ENCODE assay signal across 9 mouse cellular contexts in genomic region chr8:125898899-125899298, GRCm38 (mm10). TPM values are rescaled to one million over a fixed set of nuclear protein-coding genes. Genes with fewer than 3 reads are reported as not detected.
DNase-seq lines count a peak whose midpoint lies in the region; ATAC-seq lines count a peak whose summit lies in the region.
"Had no signal": no experiment of that assay in that cellular context is flagged by ENCODE, and none has a peak within 500 bp of the region (broad histone marks: within the 10 kb centered on the region; RNA-seq: fewer than 3 reads in every experiment).

No protein-coding gene starts in this region.

- no peaks in the 10 kb centered on the region for H3K36me3 ChIP-seq in liver, embryonic 12.5 days
- H3K36me3 ChIP-seq in hindbrain, embryonic 15.5 days, result no peaks in the 10 kb centered on the region
- H3K36me3 ChIP-seq: liver, embryonic 13.5 days had no signal

- H3K9me3 ChIP-seq in liver, embryonic 12.5 days (replicated peaks), result no peaks in the 10 kb centered on the region
- H3K9me3 ChIP-seq in hindbrain, embryonic 15.5 days, result no peaks in the 10 kb centered on the region
- H3K9me3 ChIP-seq: liver, embryonic 13.5 days had no signal

- H3K9ac ChIP-seq in liver, embryonic 12.5 days, result no peak overlapping the region
- H3K9ac ChIP-seq in hindbrain, embryonic 15.5 days, result peak overlapping the region; percentile 74
- H3K9ac ChIP-seq: liver, embryonic 13.5 days had no signal

- peaks cover 11% of the 10 kb centered on the region; the same call in 1 of the 2 replicates for H3K4me1 ChIP-seq in liver, embryonic 12.5 days
- peaks cover 16% of the 10 kb centered on the region for H3K4me1 ChIP-seq in hindbrain, embryonic 15.5 days (replicated peaks)

- H3K4me2 ChIP-seq in liver, embryonic 12.5 days, result no peak overlapping the region
- peak overlapping the region; percentile 66 for H3K4me2 ChIP-seq in hindbrain, embryonic 15.5 days
- H3K4me2 ChIP-seq: liver, embryonic 13.5 days had no signal

- WGBS in liver, embryonic 12.5 days (ENCODE audit: insufficient replicate concordance), result 0% methylated on average over 6 of the region's 6 CpGs
- 0% methylated on average over 6 of the region's 6 CpGs for WGBS in hindbrain, embryonic 15.5 days

- no peak overlapping the region for H3K27ac ChIP-seq in liver, embryonic 12.5 days
- H3K27ac ChIP-seq in hindbrain, embryonic 15.5 days (replicated peaks), result peak overlapping the region; percentile 87
- H3K27ac ChIP-seq: liver, embryonic 13.5 days had no signal

- ATAC-seq in liver, embryonic 12.5 days, result no peak
- no peak for ATAC-seq in hindbrain, embryonic 15.5 days (ENCODE audit: low FRiP score, low read depth)

- H3K27me3 ChIP-seq in liver, embryonic 12.5 days (replicated peaks), result peaks cover 47% of the 10 kb centered on the region
- no peaks in the 10 kb centered on the region for H3K27me3 ChIP-seq in hindbrain, embryonic 15.5 days

- no peak overlapping the region for H3K4me3 ChIP-seq in liver, embryonic 12.5 days
- H3K4me3 ChIP-seq in hindbrain, embryonic 15.5 days, result peak overlapping the region; percentile 79
- H3K4me3 ChIP-seq: liver, embryonic 13.5 days had no signal

- DNase-seq in liver (peak; percentile 57), adipocyte (ENCODE audit: low spot score) (peak; percentile 72)
- DNase-seq in embryo, embryonic 10.5 days (ENCODE audit: low spot score), result peak; percentile 85
- peak; percentile 18 to 32 for DNase-seq in lung, adult 18-20 months
- peak; percentile 88 for DNase-seq in retina, embryonic 14.5 days (ENCODE audit: low spot score)
- DNase-seq in urinary bladder, postnatal 4 days (ENCODE audit: low spot score in 2 of 2), result no peak
- DNase-seq: liver, embryonic 13.5 days had no signal

RNA-seq across cellular contexts. Expression of gene Pcnx2, which starts 0.8 kb away (rescaled TPM):
- polyA plus RNA-seq in liver, embryonic 12.5 days (2016; fragmentation: Nextera tagmentation; extraction: Ambion mirVana), result 0.38 and 0.53 TPM in 2 replicates
- polyA plus RNA-seq in hindbrain, embryonic 15.5 days (2015; fragmentation: Nextera tagmentation; extraction: Ambion mirVana), result 4.5 and 5.2 TPM in 2 replicates

RNA-seq across cellular contexts. Expression of gene Map3k21, which starts 11.4 kb away (rescaled TPM):
- polyA plus RNA-seq in liver, embryonic 12.5 days (2016; fragmentation: Nextera tagmentation; extraction: Ambion mirVana), result 0.02 and 0.07 TPM in 2 replicates
- 0.65 and 0.75 TPM in 2 replicates for polyA plus RNA-seq in hindbrain, embryonic 15.5 days (2015; fragmentation: Nextera tagmentation; extraction: Ambion mirVana)

Comparison
In these comparisons a context has a peak if more than half of its experiments do, and no peak if none do; other contexts are left out.
1. DNase-seq: peak in liver (single experiment), adipocyte (single experiment), embryo, embryonic 10.5 days (single experiment), lung, adult 18-20 months (2 of 2) and retina, embryonic 14.5 days (single experiment); none in urinary bladder, postnatal 4 days (0 of 2).